Mouse (Mus musculus) cerebellum, adult 9-11 months (tissue): ENCODE results near the gene Galntl6.

ENCODE experiments used
- DNase-seq: peaks from one replicate; pipeline ENCODE4 v3.0.0; 2022

Gene Galntl6

DNA sequence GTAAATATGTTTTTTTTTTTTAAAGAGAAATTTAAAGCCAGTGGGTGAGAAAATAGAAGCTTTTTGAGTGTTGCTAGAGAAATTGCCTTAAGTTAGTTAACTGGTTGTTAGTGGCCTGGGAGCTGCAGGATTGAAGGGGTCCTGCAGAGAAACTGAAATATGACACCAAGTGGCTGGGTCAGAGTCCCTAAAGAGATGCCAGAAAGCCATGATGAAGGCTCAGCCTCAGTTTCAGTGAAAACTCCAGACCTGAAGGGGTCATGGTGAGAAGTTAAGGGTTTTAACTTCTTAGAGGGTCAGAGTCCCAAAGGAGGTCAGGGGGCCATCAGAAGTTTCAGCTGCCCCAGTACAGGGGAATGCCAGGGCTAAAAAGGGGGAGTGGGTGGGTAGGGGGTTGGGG, 1155.0 kb downstream of the Galntl6 start:
- DNase-seq: no peak

DNA sequence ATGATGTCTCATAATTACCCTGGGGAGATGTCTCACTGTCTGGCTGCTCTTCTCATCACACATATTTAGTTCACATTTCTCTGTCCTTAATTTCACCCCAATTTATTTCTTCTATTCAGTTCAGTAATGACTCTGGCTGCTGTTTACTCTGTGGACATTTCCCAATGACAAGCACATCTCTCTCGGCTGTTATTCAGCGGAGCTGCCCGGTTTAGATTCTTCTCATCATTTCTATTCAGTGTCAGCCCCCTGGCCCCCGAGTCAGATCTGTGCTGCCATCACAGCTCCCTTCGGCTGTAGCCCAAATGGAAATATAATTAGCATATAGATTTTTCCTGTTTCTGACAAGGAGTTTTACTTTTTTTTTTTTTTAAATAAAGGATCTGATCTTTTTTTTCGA, 1158.4 kb downstream of the Galntl6 start:
- no peak for DNase-seq

DNA sequence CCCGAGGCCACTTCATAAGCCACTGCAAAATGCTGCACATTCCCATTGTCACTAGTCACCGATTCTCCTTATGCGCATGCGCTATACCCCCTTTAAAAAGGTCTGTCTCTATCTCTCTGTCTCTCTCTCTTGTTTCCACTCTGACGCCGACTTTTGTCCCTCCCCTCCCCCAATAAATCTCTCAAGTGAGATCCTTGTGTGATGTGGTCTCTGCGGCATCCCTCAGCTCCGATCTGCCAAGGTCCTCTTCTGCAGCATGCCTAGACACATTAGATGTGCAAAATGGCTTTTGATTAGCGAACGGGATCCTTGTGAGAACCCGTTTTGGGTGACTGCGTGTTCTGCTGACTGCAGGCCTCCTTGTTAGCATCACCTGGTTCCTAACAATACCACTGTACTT, 1168.8 kb downstream of the Galntl6 start:
- no peak for DNase-seq

DNA sequence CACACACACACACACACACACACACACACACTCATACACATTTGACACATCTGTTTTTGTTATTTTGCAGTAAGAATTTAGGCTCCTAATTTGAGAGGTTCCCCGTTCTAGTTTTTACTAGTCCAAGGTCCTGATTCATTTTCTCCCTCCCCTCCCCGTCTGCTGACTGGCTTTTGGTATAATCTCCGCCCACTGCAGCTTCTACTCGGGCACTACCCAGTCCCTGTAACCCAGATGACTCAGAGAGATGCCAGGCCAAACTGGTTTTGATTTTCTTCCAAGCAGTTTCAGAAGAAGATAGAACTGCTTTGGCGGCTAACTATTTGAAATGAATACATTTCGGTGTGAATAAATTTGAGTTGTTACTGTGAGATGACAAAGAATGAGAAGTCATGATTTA, 1170.5 kb downstream of the Galntl6 start:
- peak; percentile 77 for DNase-seq

DNA sequence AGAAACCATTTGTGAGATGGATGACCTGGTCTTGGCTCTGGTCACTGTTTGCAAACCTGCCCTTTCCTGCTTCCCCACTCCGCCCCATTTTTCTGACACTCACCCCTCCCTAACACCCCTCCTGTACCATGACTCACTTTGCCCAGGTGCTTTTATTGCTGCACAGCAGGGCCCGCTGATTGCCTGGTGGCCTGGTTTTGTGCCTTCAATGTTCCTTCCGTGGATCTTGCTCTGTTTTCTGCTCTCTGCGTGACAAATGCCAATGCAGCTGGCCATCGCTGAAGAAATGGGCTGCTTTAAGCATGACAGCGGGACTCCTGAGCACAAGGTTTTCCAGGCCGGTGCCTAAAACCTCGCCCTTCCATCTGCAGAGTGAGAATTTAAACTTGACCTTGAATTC, 1171.1 kb downstream of the Galntl6 start:
- peak; percentile 87 for DNase-seq

DNA sequence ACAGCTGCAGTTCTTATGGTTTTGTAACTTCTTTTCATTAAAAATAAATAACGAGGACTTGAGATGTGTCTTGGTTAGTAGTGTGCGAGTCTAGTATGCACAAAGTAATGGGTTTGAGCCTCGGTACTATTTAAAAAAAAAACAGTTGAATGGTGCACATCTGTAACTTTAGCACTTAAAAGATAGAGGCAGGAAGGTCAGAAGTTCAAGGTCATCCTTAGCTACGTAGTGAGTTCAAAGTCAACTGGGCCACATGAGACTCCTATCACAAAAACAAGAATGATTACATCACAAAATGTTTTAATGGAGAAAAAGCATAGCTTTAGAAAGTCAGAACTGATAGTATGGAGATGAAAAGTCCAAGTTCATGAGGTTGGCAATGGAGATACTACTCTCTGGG, 1175.2 kb downstream of the Galntl6 start:
- DNase-seq: no peak

DNA sequence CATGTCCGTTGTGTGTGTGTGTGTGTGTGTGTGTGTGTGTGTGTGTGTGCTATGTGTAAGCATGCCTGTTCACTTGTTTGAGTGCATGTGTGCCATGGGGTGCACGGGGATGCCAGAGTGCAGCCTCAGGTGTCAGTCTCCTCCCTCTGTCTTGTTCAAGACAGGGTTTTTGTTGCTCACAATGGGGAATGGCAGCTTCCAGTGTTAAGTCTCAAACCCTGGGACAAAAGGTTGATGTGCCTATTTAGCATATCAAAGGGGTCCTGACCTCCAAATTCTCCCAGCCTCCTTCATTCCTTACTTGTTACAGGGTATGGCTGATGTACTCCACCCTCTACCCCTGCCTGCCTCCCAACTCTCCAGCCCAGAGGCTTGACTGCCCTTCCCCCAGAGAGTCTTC, 1179.6 kb downstream of the Galntl6 start:
- no peak for DNase-seq

DNA sequence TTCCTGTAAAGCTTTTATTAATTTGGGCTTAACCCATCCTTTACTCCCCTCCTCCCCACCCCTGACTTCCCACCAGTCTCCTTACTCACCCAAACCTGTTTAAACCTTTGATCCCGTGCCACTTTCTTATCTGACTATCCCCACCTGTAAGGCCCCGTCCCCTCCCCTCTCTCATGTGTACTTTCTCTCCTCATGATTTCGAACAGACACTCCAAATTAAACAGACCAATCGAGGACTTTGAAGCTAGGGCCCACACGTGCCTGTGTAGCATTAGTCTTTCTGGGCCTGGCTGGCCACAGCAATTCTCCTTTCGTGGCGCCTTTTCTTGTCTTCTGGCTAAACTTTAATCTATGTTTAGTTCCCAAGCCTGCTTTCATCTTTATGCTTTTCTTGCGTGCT, 1180.8 kb downstream of the Galntl6 start:
- no peak for DNase-seq

DNA sequence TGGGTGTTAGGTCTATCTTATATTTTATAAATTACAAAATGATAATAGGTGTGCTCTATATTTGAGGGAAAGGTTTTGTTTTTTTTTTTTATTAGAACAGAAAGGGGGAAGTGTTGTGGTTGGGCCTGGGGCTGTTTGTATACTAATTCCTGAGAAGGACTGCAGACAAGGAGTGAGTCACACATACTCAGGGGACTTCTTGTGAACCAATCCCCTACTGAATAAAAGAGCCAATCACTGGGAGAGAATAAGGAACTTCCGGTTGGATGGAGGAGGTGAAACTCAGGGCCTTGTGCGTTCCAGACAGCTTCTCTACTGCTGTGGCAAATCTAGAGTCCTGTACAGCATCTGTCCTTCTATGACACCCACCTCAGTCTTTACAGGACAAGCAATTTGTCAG, 1184.2 kb downstream of the Galntl6 start:
- DNase-seq: no peak

DNA sequence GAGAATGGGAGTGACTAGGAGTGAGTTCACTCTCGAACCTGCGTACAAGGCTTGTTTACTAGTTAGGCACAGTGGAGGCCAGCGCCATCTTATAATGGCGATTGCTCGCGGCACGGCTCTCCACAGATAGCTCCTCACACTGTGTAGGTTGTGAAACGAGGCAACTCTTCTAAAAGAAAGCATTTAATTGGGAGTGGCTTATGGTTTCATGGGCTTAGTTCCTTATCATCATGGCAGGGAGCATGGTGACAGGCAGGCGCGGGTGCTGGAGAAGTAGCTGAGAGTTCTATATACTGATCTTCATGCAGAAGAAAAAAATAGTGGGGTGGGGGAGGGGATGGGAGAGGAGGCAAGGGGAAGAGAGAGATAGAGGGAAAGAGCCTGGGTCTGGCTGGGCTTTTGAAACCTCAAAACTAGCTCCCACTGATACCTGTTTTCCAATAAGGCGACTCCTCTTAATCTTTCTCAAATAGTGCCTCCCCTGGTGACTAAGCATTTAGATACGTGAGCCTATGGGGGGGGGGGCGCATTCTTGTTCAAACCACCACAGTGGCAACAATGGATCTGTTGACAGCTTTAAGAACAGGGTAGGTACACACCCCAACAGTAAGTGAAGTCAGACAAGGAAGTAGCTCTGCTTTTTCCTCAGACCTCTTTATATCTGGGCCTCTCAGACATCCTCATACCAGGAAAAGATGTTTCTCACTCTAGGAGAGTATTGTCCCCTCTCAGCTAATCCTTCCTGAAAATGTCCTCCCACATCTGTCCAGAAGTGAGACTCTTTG, 1187.4 kb downstream of the Galntl6 start:
- no peak for DNase-seq
